Mouse (Mus musculus) neural tube, embryonic 11.5 days (tissue): ENCODE results near the gene Med13l. TPM values are rescaled to one million over a fixed set of nuclear protein-coding genes. Genes with fewer than 3 reads are reported as not detected.

Source experiments
- ATAC-seq: fragments of 200-750 bp; cut with Nextera tagmentation; 2 replicates; pipeline ENCODE4 v1.8.0; 2017; ENCODE audit warnings: moderate number of reproducible peaks, mild to moderate bottlenecking, moderate TSS enrichment, moderate library complexity; ENCODE audit not compliant: insufficient read depth, low FRiP score, low TSS enrichment
- DNase-seq: peaks from one replicate; pipeline ENCODE4 v3.0.0-alpha.2; 2015; ENCODE audit warnings: low spot score
- H3K27ac ChIP-seq: fragments of 300-500 bp; sonication (generic); 2 replicates; pipeline ENCODE4 v1.5.1; 2014; ENCODE audit warnings: low read depth, mild to moderate bottlenecking, low read length
- H3K27me3 ChIP-seq: fragments of 300-500 bp; sonication (generic); 2 replicates; pipeline ENCODE4 v1.6.1; 2014; ENCODE audit warnings: mild to moderate bottlenecking, low read length, mixed read lengths; ENCODE audit not compliant: control insufficient read depth, insufficient read depth
- H3K36me3 ChIP-seq: fragments of 300-500 bp; sonication (generic); 2 replicates; pipeline ENCODE4 v1.6.1; 2014; ENCODE audit warnings: mild to moderate bottlenecking, low read length, moderate library complexity, mixed read lengths; ENCODE audit not compliant: control insufficient read depth, insufficient read depth
- H3K4me1 ChIP-seq: fragments of 300-500 bp; sonication (generic); 2 replicates; pipeline ENCODE4 v1.6.1; 2014; ENCODE audit warnings: low read length, mixed read lengths; ENCODE audit not compliant: control insufficient read depth, insufficient read depth
- H3K4me2 ChIP-seq: fragments of 300-500 bp; sonication (generic); 2 replicates; pipeline ENCODE4 v1.6.1; 2014; ENCODE audit warnings: low read depth, mild to moderate bottlenecking, moderate library complexity
- H3K4me3 ChIP-seq: fragments of 300-500 bp; sonication (generic); 2 replicates; pipeline ENCODE4 v1.5.1; 2014; ENCODE audit warnings: low read depth, low read length
- H3K9ac ChIP-seq: fragments of 300-500 bp; sonication (generic); 2 replicates; pipeline ENCODE4 v1.6.1; 2014; ENCODE audit warnings: mild to moderate bottlenecking, low read length
- H3K9me3 ChIP-seq: fragments of 300-500 bp; sonication (generic); 2 replicates; pipeline ENCODE4 v1.6.1; 2016; ENCODE audit warnings: low read length; ENCODE audit not compliant: control insufficient read depth
- WGBS: fragments of 180-500 bp; shearing (Covaris S2); extraction: QIAGEN DNeasy Blood & Tissue Kit; methylation state at CpG from one replicate; pipeline ENCODE4 v1.1.7; 2014; 5-methylcytosine and 5-hydroxymethylcytosine counted together
- polyA plus RNA-seq: library from polyadenylated mRNA; unstranded; fragments of >200 nt; fragmentation: Nextera tagmentation; extraction: Ambion mirVana; gene quantifications from 2 replicates; pipeline ENCODE4 v1.2.1, GENCODE M21; 2014

The Med13l gene
- polyA plus RNA-seq, 1 experiment from 2014 or later: 14.6 TPM

GRCm38 (mm10) chr5:118636399-118637369 is 76.2 kb downstream of the Med13l start:
- H3K27me3 ChIP-seq: no peaks in the 10 kb centered on the region
- no peak overlapping the region for H3K4me3 ChIP-seq
- WGBS: 88% methylated on average over 16 of the region's 16 CpGs
- no peak overlapping the region for H3K9ac ChIP-seq
- no peak overlapping the region for H3K4me2 ChIP-seq
- no peaks in the 10 kb centered on the region for H3K9me3 ChIP-seq
- no peak overlapping the region for H3K27ac ChIP-seq
- H3K36me3 ChIP-seq: no peaks in the 10 kb centered on the region
- H3K4me1 ChIP-seq: peaks cover 14% of the 10 kb centered on the region
- ATAC-seq (no peak), DNase-seq (no peak)

- H3K9ac ChIP-seq: no peak overlapping the region
- no peak overlapping the region for H3K27ac ChIP-seq
- peaks cover 18% of the 10 kb centered on the region for H3K4me1 ChIP-seq
- no peaks in the 10 kb centered on the region for H3K27me3 ChIP-seq
- H3K4me2 ChIP-seq: no peak overlapping the region
- H3K4me3 ChIP-seq: no peak overlapping the region
- DNase-seq: no peak
- 75% methylated on average over 4 of the region's 4 CpGs for WGBS
- H3K36me3 ChIP-seq: no peaks in the 10 kb centered on the region
- no peak for ATAC-seq
- no peaks in the 10 kb centered on the region for H3K9me3 ChIP-seq
These were observed 77.5 kb downstream of the Med13l start for GRCm38 (mm10) chr5:118637931-118638330.

GRCm38 (mm10) chr5:118638534-118639109 is 78.1 kb downstream of the Med13l start:
- no peak overlapping the region for H3K4me3 ChIP-seq
- no peak for DNase-seq
- no peaks in the 10 kb centered on the region for H3K9me3 ChIP-seq
- H3K4me2 ChIP-seq: no peak overlapping the region
- H3K9ac ChIP-seq: no peak overlapping the region
- ATAC-seq: no peak
- no peaks in the 10 kb centered on the region for H3K36me3 ChIP-seq
- H3K27ac ChIP-seq: no peak overlapping the region
- WGBS: 77% methylated on average over 9 of the region's 9 CpGs
- no peaks in the 10 kb centered on the region for H3K27me3 ChIP-seq
- H3K4me1 ChIP-seq: peaks cover 18% of the 10 kb centered on the region

- H3K4me1 ChIP-seq: peaks cover 18% of the 10 kb centered on the region
- H3K4me2 ChIP-seq: no peak overlapping the region
- no peak for DNase-seq
- H3K27ac ChIP-seq: no peak overlapping the region
- 69% methylated on average over 5 of the region's 5 CpGs for WGBS
- H3K4me3 ChIP-seq: no peak overlapping the region
- H3K9ac ChIP-seq: no peak overlapping the region
- no peaks in the 10 kb centered on the region for H3K36me3 ChIP-seq
- ATAC-seq: no peak
- H3K9me3 ChIP-seq: no peaks in the 10 kb centered on the region
- H3K27me3 ChIP-seq: no peaks in the 10 kb centered on the region
These were observed 78.7 kb downstream of the Med13l start for GRCm38 (mm10) chr5:118639117-118639707.

- DNase-seq (no peak), ATAC-seq (no peak)
- WGBS: 86% methylated on average over 12 of the region's 12 CpGs
- Histone ChIP-seq H3K9ac (no peak overlapping the region), H3K27ac (no peak overlapping the region), H3K36me3 (no peaks in the 10 kb centered on the region), H3K9me3 (no peaks in the 10 kb centered on the region), H3K27me3 (no peaks in the 10 kb centered on the region), H3K4me3 (no peak overlapping the region), H3K4me2 (no peak overlapping the region), H3K4me1 (peaks cover 14% of the 10 kb centered on the region)
These were observed 83.6 kb downstream of the Med13l start for GRCm38 (mm10) chr5:118644041-118644440.

- Histone ChIP-seq H3K4me3 (no peak overlapping the region), H3K27me3 (no peaks in the 10 kb centered on the region), H3K9ac (no peak overlapping the region), H3K9me3 (no peaks in the 10 kb centered on the region), H3K4me1 (peaks cover 14% of the 10 kb centered on the region), H3K4me2 (no peak overlapping the region), H3K36me3 (no peaks in the 10 kb centered on the region), H3K27ac (no peak overlapping the region)
- DNase-seq (no peak), ATAC-seq (no peak)
- WGBS: 94% methylated on average over 8 of the region's 8 CpGs
These were observed 84.0 kb downstream of the Med13l start for GRCm38 (mm10) chr5:118644511-118644910.

GRCm38 (mm10) chr5:118645196-118645805 is 84.8 kb downstream of the Med13l start:
- Histone ChIP-seq H3K36me3 (no peaks in the 10 kb centered on the region), H3K27me3 (no peaks in the 10 kb centered on the region), H3K4me2 (no peak overlapping the region), H3K27ac (no peak overlapping the region), H3K4me1 (peaks cover 15% of the 10 kb centered on the region), H3K9ac (no peak overlapping the region), H3K9me3 (no peaks in the 10 kb centered on the region), H3K4me3 (no peak overlapping the region)
- DNase-seq (no peak), ATAC-seq (no peak)
- 86% methylated on average over 10 of the region's 10 CpGs for WGBS

GRCm38 (mm10) chr5:118646897-118647296 is 86.4 kb downstream of the Med13l start:
- no peak overlapping the region for H3K4me2 ChIP-seq
- no peak overlapping the region for H3K27ac ChIP-seq
- no peaks in the 10 kb centered on the region for H3K27me3 ChIP-seq
- H3K9me3 ChIP-seq: no peaks in the 10 kb centered on the region
- no peak overlapping the region for H3K4me3 ChIP-seq
- 79% methylated on average over 5 of the region's 5 CpGs for WGBS
- DNase-seq (no peak), ATAC-seq (no peak)
- peaks cover 22% of the 10 kb centered on the region for H3K4me1 ChIP-seq
- no peak overlapping the region for H3K9ac ChIP-seq
- no peaks in the 10 kb centered on the region for H3K36me3 ChIP-seq
